Mouse (Mus musculus) lung, postnatal 36 days (tissue): ENCODE data around the gene Gm20441.

Source experiments
- DNase-seq: peaks from one replicate; pipeline ENCODE4 v3.0.0; 2022; ENCODE audit warnings: mixed read lengths

Gm20441 gene

DNA sequence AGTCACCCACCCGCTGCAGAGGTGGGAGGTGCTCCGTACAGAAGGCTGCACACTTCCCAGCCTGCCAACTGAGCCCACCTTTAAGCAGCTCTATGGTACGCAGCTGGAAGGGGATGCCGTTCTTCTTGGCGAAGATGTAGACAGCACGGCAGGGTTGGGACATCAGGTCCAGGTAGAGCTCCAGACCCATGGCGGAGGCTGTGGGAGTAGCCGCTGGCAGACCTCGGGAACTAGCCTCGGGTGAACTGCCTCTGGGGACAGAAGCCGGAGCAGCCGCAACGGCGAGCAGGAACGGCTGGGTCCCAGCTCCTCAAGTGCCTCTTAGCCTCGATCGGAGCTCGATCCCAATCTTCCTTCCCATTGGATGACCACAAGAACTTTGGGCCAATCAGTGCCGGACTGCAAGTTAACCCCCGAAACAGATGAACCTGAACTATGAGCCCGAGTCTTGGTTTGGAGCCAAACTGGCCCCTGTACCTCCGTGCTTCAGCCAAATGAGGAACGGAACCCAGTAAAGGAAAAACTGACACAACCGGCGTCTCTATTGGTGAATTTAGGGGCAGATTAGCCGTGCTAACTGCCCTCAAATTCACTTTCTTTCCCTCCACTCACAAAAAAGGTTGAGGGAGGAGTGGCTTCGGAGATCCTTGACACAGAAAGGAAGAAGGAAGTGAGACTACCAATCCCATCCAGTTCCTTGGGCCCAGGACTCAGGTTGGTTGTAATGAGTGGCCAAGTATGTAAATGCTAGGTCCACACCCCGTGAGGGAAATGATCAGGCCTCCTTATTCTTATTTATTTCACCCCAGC lies at the start of gene Gm20441, which contains the start of gene Gstt3:
Gene Gm20441 (minus strand): TSS at position 186 of the 810 bp plus-strand sequence.
Gene Gstt3 (minus strand): TSS at position 646 of the 810 bp plus-strand sequence.
- peak; percentile 87 for DNase-seq

DNA sequence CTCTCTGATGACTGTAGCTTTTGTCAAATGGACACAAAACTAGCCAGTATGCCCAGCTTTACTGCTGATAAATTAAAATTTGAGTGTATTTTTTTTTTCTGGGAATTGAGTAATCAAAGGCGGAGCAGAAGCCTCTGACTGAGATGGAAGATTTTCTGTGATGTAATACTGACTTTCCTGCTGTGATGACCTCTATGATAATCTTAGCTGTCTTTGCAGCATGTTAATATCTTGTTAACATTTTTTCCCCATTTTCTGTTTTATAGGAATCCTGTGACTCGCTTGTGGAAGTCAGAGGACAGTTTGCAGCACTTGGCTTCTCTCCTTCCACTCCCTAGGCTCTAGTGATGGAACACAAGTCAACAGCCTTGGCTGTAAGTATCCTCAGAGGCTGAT lies 49.5 kb upstream of the Gm20441 start:
- no peak for DNase-seq

DNA sequence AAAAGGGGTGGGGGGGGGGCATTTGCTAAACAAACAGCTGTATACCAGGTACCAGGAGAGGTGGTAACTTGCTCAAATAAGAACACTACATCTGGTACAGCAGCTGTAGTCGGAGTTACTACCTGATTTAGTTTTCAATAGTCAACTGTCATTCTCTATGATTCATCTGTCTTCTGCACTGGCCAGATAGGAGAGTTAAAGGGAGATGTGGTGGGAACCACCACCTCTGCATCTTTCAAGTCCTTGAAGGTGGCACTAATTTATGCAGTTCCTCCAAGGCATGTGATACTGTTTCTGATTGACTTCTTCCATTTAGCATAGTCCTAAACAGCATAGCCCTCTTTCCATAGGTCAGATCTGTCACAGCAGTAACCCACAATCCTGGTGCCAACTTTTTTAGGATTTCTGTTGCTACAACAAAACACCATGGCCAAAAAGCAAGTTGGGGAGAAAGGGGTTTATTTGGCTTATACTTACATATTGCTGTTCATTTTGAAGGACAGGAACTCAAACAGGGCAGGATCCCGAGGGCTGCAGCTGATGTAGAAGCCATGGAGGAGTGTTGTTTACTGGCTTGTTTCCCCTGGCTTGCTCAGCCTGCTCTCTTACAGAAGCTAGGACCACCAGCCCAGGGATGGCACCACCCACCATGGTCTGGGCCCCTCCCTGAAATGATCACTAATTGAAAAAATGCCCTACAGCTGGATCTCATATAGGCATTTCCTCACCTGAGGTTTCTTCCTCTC lies 48.9 kb upstream of the Gm20441 start:
- no peak for DNase-seq

DNA sequence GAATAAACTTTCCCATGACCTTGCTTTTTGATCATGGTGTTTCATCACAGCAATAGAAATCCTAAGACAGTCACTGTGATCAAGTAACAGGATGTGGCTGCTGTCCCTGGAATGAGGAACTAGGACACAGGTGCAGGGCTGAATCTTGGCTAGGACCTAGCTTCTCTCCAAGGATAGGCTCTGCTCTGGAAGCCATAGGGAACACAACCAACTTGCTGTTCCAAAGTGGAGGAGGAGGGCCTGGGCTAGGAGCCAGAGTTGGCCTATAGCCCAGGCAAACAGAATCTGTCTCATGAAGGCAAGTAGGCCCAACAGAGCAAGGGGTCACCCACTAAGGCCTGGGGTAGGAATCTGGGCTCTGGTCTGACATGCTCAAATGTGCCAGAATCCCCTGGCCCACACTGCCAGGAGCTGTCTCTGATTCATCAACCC lies 47.8 kb upstream of the Gm20441 start:
- DNase-seq = peak; percentile 56

DNA sequence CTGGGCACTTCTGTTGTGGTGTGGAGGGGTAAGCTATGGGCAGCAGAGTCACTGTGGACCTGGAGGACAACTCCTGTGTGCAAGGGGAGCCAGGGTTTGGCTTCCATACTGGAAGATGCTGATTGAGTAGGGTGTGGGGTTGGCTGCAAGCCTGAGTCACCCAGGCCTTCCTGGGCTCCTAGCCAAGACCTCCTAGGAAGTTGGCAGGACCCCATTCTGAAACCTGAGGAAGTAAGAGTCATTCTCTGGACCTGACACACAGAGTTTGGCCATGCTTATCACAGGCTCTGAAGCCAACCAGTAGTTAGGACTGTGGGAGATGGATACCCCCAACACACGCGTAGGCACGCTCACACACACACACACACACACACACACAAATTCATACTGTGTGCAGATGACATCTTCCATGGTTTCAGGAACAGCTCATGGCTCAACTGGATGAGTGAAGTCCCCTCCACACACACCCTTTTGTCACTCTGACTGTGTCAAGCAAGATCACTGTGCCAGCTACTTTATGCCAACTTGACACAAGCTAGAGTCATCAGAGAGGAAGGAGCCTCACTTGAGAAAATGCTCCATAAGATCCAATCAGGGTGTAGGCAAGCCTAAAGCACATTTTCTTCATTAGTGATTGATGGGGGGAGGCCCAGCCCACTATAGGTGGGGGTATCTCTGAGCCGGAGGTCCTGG lies 47.1 kb upstream of the Gm20441 start:
- DNase-seq = peak; percentile 56

DNA sequence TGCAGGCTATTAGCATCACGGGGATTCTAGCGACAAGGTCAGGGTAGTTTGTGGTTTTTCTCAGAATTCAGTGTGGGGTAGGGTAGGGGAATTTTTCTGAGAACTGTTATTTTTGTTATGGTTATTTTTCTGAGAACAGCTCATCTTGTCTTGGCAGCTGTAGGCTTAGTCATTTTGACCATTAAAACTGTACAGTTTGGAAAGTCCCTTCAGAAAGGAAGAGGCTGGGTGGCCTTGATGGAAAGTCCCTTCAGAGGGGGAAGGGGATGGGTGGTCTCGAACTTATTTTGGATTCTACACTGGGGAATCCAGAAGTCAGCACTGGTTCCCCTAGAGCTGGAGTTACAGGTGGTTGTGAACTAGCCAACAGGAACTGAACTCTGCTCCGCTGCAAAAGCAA lies 43.8 kb upstream of the Gm20441 start:
- no peak for DNase-seq

DNA sequence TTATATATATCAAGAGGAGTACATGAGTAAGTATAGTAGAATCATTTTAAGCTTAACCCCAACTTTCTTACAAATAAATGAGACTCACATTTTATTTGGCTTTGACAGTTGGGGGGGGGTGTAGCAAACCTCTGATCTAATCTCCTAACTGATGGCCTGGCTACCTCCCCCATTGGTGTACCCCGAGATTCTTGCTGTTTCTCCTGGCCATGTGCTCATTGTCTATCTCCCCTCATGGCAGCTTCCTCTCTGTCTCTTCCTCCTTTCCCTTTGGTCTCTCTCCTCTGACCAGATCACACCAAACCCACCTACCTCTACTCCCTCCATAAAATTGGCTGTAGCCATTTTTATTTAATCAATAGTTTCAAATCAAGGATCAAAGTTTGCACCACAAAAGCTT lies 43.0 kb upstream of the Gm20441 start:
- DNase-seq = no peak

DNA sequence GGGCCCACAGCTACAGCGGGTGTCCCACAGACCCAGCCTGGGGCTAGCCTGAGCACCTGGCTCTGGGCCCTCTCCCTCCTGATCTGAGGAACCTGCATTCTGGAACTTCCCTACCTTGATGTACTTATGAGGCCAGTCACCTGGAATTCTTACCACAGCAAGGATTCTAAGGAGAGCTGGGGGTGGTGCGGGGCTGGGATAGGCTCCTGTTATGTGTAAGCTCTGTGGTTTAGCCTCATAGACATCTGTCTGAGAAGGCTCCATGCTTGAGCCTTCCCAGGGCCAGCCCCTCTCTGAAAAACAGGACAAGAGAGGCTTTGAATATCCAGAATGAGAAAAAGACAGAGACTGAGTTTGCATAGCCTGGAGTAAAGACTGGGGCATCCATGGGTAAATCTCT lies 41.7 kb upstream of the Gm20441 start, which contains the start of gene Gstt4:
Gene Gstt4 (minus strand): TSS at position 101 of the 400 bp plus-strand sequence.
- DNase-seq = no peak

DNA sequence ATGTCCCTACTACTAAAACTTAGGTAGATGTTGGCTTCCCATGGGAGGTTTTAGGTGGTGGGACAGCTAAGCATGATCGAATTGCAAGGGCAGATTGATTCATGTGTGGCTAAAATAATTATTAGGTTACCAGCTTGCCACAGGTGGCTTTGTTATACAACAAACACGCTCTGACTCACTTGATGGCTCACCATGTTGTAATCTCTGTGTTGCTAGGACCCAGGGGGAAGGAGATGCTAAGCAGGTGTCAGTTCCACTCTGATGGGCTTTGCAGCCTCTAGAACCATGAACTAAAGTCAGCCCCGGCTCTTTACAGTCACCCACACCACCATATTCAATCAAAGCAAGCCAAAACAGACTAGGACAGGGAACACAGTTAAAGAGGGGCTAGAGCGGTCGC lies 39.1 kb upstream of the Gm20441 start:
- no peak for DNase-seq

DNA sequence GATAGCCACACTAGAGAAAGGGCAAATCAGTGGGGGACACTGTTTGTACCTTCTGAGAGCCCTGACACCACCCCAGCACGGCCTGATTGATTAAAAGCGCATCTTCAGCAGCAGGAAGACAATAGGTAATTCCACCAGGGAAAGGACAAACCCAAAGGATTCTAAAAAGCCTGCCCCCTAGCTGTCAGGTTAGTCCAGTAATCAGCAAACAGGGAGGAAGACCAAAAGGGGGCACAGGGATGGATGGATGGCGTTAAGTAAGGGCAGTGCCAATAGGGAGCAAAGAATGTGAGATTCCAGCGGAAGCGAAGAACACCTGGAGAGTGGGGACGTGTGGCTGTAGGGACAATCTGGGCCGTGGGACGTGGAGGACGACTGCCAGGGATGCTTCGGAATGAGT lies 37.9 kb upstream of the Gm20441 start:
- DNase-seq = no peak

DNA sequence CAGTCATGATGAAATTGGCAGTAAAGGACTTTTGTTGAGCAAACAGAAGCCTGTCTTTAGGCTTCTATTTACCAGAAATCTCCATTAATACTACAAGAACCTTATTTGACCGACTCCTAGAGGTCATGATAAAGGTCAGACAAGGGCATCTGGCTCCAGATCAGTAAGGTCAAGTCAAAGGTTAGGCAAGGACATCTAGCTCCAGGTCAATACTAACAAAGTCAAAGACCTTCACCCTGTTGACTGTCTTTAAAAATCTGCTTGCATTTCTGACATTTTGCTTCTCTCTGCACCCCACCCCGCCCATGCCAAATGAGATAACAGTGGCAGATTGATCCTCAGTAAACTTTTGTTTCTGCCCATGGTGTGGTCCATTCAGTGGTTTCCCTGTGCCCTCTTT lies 23.5 kb upstream of the Gm20441 start:
- DNase-seq = no peak

DNA sequence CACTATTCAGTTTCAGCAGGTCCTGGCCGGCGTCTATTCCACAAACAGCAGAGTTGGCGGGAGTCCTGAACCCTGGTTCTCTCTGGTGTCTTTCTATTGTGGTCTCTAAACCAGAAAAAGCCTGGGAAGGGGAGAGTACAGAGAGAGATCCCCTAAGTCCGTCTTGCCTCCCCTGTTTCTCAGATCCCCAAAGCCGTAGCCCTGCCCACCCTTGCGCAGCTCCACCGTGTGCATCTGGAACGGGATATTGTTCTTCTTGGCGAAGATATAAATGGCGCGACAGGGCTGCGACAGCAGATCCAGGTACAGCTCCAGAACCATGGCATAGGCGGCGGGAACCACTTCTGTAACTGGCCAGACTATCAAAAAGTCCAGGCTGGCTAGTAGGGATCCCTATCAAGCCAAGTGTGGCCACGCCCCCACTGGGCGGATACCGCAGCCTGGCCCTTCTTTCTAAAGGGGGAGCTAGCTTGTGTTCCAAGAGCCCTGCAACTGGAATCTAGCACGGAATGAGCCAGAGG lies 17.5 kb upstream of the Gm20441 start, which contains the start of gene Gstt1:
Gene Gstt1 (minus strand): TSS at position 409 of the 521 bp plus-strand sequence.
- peak; percentile 87 for DNase-seq

DNA sequence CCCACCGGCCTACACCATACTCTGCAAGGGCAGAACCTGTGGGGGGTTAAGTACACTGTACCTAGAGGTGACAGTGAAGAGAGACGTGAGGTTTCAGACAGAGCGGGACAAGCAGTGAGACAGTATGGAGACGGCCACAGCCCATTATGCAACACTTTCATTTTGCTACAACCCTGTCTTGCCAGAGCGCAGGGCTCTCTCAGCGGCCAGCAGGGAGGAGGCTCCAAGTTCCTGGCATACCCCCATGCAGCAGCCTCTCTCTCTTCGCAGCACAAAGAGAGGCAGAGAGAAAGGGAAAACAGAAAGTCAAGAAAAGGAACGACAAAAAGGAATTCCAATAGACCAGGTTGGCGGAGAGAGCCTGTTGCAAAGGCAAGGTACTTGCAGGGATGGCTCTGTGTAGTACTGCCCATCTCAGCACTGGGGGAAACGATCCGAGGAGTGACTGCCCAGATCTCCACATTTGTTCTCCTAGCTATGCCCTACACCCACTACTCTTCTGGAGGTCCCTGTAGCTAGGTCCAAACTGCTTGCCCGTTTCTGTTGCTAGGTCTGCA lies 16.9 kb upstream of the Gm20441 start:
- DNase-seq = peak; percentile 72

DNA sequence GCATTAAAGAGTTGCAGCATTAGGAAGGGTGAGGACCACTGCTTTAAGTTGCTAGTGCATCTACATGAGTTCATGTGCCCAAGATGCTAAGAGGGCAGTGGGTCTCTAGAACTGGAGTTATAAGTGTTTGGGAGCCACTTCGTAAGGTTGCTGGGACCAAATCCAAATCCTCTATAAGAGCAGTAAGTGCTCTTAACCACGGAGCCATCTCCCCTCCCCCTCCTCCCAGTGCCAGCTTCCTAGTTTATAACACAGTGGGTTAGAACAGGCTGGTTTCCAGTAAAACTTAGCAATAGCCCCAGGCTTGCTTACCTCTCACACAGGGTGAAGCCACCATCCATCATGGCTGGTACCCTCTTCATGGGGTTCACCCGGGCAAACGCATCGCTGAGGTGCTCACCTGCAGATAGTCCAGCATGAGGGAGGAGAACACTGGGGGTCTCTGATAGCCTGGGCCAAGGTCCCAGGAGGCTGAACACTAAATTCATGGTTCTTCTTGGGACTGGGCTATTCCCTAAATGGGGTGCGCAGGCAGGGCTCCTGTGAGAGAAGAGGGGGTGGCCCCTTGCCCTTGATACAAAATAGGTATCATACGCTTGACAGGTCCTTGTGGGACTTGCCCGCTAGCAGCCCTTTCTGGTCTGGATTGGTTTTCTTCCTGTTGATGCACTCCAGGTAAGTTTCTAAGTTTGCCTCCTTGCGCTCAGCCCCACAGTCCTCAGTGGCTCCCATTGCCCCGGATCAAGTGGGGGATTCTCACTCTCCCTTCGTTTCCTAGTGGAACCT lies 16.2 kb upstream of the Gm20441 start:
- peak; percentile 74 for DNase-seq

DNA sequence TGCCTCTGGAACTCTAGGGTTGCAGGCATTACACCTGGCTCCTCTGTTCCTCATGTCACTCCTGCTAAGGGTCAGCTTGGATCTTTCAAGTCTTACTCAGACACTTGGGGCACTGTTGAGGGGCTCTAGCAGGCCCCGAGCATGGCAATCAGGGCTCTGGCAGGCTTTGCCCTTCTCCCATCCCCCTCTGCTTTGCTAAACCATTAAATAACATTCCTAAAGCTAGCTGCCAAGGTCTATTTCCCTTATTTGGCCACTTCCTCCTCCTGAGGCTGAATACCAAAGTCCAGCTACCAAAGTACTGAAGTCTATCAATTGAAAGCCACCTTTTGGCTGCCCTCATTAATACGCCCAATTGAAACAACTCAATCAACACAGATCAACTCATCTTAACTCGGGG lies 14.1 kb upstream of the Gm20441 start:
- DNase-seq = peak; percentile 63

DNA sequence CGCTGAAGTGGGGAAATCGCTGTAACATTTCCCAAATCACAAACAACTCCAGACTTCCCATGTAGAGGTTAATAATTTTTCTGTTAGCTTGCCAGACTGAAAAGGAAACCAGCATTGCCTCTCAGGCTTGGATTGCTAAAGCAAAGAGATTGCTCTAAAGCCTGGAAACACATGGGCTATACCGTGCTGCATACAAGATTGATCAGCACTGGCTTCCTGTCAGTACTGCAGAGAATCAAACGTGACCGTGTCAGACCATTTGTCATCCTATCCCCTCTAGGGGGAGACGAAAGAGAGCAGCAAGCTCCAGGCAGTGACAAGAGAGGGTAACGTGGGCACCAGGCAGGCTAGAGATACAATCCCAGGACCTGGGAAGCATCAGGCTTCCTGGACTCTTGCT lies 10.0 kb upstream of the Gm20441 start:
- no peak for DNase-seq

DNA sequence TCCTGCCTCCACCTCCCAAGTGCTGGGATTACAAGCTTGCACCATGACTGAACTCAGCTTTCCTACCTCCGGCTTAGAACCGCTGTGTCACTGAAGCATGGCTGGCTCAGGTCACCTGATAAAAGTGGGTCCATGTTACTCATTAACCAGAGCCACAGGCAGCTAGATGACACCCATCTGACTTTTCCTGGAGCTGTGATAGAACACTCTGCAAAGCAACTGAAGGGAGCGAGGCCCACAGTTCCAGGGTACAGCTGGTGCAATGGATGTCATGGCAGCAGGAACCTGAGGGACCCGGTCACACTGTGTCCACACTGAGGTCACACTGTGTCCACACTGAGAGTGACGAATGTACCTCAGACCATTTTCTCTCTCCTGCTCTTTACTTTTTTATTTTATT lies 9.1 kb upstream of the Gm20441 start:
- peak; percentile 44 for DNase-seq

DNA sequence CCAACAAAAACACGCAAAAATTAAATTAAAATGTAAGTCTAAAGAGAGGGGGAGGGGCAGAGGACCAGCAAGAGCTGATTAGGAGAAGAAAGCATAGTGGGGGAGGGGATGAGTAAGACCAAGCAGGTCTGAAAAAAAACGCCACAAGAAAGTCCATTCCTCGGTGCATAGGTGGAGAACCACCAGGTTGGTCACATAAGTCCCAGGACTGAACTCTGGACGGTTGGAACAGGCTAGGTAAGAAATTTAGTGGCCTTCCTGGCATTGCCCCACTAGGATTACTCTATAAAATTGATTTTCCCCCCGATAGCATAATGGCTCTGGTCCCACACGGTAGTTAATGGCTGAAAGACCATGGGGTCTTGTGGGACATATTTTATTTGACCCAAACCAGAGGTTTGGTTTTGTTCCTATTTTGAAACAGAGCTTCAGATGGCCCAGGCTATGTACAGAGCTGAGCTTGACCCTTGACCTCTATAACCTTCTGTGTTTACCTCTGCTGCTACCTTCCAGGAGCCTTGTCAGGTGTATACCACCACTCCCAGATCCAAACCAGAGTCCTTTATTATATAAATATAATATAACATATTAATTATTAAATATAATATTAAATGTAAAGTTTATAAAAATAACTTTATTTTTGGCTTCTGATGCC lies 8.5 kb upstream of the Gm20441 start:
- DNase-seq = no peak

DNA sequence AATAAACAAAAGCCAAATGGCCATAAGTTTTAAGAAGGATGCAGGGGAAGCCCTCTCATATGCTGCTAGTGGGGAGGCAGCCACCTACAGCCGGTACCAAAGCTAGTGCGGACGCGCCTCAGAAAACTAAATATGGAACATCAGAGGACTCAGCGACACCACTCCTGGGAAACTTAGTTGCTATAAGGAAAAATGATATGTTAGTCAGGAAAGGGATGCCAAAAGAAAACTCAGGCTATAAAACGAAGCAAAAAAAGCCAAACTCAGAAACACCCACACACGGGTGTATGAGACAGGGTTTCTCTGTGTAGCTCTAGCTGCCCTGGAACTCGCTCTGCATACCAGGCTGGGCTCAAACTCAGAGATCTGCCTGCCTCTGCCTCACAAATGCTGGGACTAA lies 7.5 kb upstream of the Gm20441 start:
- DNase-seq = no peak

DNA sequence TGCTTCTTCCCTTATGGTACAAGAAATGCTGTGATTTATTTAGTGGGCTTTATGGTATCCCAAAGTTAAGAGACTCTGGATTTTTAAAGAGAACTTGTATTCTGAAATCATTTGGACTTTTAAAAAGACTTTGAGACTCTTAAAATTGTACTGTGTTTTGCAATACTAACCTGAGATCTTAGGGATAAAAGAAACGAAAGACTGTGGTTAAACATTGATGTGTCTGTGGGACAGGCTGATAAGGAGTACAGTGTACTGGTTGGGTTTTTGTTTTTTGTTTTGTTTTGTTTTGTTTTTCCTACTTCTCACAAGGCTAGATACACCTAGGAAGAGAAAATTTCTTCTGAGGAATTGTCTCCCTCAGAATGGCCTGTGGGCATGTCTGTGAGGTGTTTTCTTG lies 4.7 kb upstream of the Gm20441 start:
- DNase-seq = no peak
